Mouse (Mus musculus) spleen, postnatal 4 days (tissue): ENCODE measurements around the gene Pigp.

ENCODE experiments used
- DNase-seq, 2 experiments: peaks; one replicate each; pipeline ENCODE4 v3.0.0; 2022; ENCODE audit warnings: low spot score in 2 of 2

Pigp gene

DNA sequence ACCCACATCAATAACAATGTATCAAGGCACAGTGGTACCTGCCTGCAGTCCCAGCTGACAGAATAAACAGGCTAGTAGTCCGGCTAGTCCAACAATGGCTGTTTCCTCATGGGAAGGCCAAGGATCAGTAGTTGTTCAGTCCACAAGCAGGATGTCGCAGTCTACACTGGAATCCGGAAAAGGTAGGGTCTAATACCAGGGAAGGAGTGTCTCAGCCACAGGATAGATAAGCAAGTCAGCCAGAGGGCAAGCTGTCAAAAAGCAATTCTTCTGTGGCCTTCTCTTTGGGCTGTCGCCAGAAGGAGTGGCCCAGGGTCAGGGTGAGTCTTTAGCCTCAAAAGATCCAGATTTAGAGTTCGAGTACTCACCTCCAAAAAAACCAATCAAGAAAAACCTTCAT lies 53.9 kb downstream of the Pigp start:
- no peak for DNase-seq

DNA sequence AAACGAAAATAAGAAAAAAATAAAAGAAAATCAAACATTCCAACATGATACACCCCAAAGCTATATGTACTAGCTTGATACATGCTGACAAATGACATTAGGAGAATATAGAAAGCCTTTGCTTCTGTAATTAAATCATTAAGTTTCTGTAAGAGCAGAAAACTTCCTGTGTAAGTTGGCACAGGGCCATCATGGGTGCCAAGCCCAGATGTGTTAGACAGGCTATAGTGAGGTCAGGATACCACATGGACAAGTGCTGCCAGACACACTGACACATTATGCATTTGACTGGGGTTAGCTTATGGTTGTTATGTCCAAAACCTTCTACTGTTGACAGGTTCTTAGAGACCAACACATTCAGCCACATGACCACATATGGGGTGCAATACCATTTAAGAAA lies 56.4 kb downstream of the Pigp start:
- DNase-seq, result no peak

DNA sequence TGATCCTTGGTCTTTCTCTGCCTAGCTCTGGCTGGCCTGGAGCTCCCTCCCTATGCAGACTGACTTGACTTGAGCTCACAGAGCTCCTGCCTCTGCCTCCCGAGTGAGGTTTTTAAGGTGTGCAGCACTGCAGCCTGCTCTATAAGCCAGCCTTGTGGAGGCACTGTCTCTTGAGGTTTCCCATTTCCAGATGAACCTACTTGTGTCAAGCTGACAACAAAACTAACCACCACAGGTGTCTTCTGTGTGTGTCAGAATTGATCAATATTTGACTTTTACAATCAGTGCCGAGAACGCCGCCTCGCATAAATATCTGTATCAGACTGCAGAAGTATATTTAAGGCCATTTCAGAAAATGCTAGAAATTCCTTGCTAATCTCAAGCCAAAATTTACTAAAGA lies 57.0 kb downstream of the Pigp start:
- DNase-seq, result no peak

DNA sequence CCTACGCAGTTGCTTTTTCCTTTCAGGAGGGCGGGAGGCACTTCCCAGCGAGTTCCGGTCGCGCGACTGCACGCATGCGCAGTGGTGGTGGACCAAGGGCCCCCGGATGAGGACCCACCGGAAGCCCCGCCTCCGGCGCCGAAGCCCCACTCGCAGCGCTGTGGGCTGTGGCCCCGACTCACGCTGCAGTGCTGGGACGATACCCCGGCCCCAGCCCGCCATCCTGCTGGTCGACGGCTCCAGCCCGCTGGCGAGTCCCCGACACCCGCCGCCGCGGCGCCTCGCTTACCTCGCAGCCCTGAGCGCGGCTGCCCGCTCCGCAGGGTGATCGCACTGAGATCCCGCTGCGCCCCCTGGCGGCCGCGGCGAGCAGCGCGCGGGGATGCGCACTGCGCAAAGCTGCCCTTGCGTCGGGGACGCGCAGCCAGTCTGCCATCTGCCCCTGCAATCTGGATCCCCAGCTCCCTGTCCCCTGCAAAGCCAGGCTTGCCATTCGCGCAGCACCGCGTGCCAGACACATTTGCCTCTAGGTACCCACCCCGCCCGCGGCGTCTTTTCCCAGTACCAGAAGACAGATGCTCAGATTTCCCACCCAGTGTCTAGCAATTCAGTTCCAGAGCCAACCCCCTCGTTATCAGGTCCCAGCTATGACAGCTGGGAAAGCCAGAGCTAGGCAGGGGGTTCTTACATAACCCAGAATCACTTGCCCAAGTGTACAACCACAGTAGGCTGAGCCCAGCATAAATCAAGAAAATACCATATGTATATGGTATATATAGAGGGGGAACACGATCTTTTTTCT lies 58.2 kb downstream of the Pigp start, which contains the start of gene Hlcs:
Gene Hlcs, minus strand, starts transcription at position 343 of the 802 bp plus-strand sequence.
- peak; percentile 97 to 100 for DNase-seq

DNA sequence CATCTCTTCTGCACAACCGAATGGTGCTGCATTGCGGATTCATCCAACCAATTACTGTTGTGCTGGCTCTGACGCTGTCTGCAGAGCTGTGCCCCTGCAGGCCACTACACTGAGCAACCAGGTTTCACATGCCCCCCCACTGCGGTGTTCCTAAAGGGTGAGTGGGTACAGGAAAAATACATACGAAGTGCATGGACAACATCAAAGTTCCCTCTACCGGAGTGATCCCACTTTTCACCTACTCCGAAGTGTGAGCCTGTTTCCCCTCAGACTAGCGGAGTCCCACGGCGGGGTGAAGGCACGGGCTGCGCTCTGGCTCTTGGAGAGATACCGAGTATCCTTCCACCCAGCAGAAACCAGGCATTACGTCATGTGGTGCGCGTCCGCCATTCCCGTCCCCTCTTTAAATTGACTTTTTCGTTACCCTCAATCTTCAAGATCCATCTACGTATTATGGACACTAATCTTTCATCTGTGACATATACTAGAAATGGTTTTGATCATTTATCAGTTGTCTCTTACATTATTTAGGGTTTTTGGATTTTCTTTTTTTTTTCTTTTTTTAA lies 58.9 kb downstream of the Pigp start:
- peak; percentile 67 to 80 for DNase-seq

DNA sequence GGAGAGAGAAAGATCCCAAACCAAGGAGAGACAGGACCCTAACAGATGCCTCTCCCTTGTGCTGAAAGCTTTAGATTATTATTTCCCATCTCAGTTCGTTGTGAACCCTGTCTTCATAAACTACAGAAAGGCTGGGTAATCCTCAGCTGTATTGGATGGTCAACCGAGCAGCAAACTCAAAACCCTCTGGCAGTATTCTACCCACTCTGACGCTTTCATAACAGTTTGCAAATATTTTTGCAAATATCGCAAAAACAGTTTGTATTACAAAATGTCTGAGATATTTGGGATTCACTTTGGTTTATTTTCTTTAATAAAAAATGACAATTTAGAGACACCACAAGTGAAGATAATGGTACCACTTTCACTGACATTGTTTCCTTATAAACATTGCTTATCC lies 59.7 kb downstream of the Pigp start:
- no peak for DNase-seq

DNA sequence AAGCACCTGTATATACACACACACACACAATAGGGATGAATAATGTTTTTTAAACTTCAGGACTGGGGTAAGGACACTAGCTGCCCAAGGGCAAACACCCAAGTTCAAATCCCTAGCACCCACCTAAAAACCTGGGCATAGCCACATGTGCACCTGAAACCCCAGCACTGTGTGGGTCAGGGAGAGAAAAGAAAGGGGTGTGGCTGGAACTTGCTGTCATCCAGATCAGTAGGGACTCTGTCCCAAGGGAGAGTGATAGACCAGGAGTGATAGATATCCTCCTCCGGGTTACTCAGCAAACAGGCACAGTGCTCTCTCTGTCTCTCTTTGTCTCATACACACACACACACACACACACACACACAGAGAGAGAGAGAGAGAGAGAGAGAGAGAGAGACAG lies 60.2 kb downstream of the Pigp start:
- no peak for DNase-seq

DNA sequence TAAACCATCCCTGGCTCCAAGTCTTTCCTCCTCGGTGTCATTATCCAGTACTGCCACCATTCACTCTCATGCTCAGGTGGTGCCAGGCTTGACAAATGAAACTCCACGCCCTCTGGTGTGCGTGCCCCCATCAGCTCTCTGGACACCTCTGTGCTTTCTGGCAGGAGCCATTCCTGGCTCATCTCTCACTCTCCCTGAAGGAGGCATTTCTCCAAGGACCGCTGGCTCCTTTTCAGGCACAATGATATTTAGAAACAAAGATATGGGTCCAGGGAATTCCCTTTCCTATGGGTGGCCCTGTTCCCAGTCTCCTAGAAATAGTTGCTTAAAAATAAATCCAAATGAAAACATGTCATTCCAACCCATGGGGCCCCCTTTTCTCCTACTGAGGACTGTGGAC lies 62.6 kb downstream of the Pigp start:
- DNase-seq, result no peak
